Mouse (Mus musculus) kidney, adult 8-10 months (tissue): Measurements from ENCODE around the gene Gm20878.
"Not testable (repeated sequence)": the region's sequence is repeated elsewhere in the genome, so short reads cannot be mapped to it uniquely, and the experiment has no call there.

Experiments
- DNase-seq, 2 experiments: peaks; one replicate each; pipeline ENCODE4 v3.0.0; 2022

Gene Gm20878

GRCm38 (mm10) chr4:41941272-41941671 is at the start of gene Gm20878:
Gene Gm20878 (plus strand): TSS chr4:41941572.
- not testable (repeated sequence) for DNase-seq

DNA sequence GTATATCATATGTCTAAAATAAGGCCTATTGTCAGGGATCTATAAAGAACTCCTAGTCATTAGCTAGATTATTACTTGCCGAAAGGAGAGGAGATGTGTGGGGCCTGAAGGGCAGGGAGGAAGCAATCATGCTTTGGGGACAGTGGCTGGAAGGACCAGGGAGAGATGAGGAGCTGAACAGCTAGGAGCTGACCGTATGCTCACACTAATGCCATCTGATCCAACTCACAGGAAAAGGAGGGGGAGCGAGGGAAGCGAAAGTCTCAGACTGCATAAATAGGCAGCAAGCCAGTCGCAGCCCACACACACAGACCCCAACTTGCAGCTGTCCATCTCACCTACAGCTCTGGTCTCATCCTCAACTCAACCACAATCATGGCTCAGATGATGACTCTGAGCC is 38.1 kb upstream of the Gm20878 start, which contains the start of gene Gm21541:
Gene Gm21541, plus strand, starts transcription at position 301 of the 400 bp plus-strand sequence.
- not testable (repeated sequence) for DNase-seq

- DNase-seq = not testable (repeated sequence)
Measured at GRCm38 (mm10) chr4:41965758-41966157, 24.4 kb downstream of the Gm20878 start, which contains the start of gene Fam205a4. Gene Fam205a4 (plus strand): TSS chr4:41966058.
